Mouse (Mus musculus): Measurements from ENCODE around the gene Stx2. TPM values are rescaled to one million over a fixed set of nuclear protein-coding genes. Genes with fewer than 3 reads are reported as not detected.
A peak's percentile ranks its signal among the peaks of the same experiment; 100 is the strongest.

Stx2 gene
- polyA plus RNA-seq, 1 experiment from 2014 or later, result 16.1 TPM

- ATAC-seq, result no peak
- H3K4me1 ChIP-seq (ENCODE audit: control insufficient read depth, insufficient read depth, low read depth, low read length), result peaks cover 7% of the 10 kb centered on the region
- H3K27ac ChIP-seq (ENCODE audit: low read depth, low read length), result no peak overlapping the region
- 81% methylated on average over 5 of the region's 5 CpGs for WGBS
- no peak overlapping the region for H3K4me3 ChIP-seq (ENCODE audit: low read length)
- no peaks in the 10 kb centered on the region for H3K27me3 ChIP-seq (replicated peaks; ENCODE audit: control insufficient read depth, insufficient read depth, low read length)
- H3K4me2 ChIP-seq (ENCODE audit: low read length), result no peak overlapping the region
- no peaks in the 10 kb centered on the region for H3K36me3 ChIP-seq (ENCODE audit: control insufficient read depth, insufficient read depth, low read length)
- no peak overlapping the region for H3K9ac ChIP-seq (ENCODE audit: low read depth, low read length)
- no peaks in the 10 kb centered on the region for H3K9me3 ChIP-seq (ENCODE audit: control insufficient read depth, low read length)
Measured at GRCm38 (mm10) chr5:128947093-128947492, 61.3 kb downstream of the Stx2 start.

GRCm38 (mm10) chr5:128940436-128940835 lies 67.9 kb downstream of the Stx2 start:
- H3K9me3 ChIP-seq (ENCODE audit: control insufficient read depth, low read length), result no peaks in the 10 kb centered on the region

GRCm38 (mm10) chr5:128935359-128935899 lies 72.9 kb downstream of the Stx2 start:
- no peak overlapping the region for H3K4me2 ChIP-seq (ENCODE audit: low read length)
- 0 out of 2 replicates have a peak, but pooled peaks cover 3% of the 10 kb centered on the region for H3K9me3 ChIP-seq (ENCODE audit: control insufficient read depth, low read length)
- H3K4me3 ChIP-seq (ENCODE audit: low read length), result no peak overlapping the region
- H3K27ac ChIP-seq (ENCODE audit: low read depth, low read length), result no peak overlapping the region
- no peaks in the 10 kb centered on the region for H3K27me3 ChIP-seq (replicated peaks; ENCODE audit: control insufficient read depth, insufficient read depth, low read length)
- 50% methylated on average over 6 of the region's 6 CpGs for WGBS
- H3K36me3 ChIP-seq (ENCODE audit: control insufficient read depth, insufficient read depth, low read length), result no peaks in the 10 kb centered on the region
- H3K4me1 ChIP-seq (ENCODE audit: control insufficient read depth, insufficient read depth, low read depth, low read length), result peaks cover 5% of the 10 kb centered on the region
- no peak overlapping the region for H3K9ac ChIP-seq (ENCODE audit: low read depth, low read length)
- peak; percentile 83 for ATAC-seq

More at GRCm38 (mm10) chr5:128940436-128940835, 67.9 kb downstream of the Stx2 start:
- H3K9ac ChIP-seq (ENCODE audit: low read depth, low read length), result no peak overlapping the region
- no peak overlapping the region for H3K4me2 ChIP-seq (ENCODE audit: low read length)
- ATAC-seq, result 0 out of 2 replicates have a peak, but pooled peaks have one; percentile 18
- WGBS, result 66% methylated on average over 10 of the region's 10 CpGs
- no peak overlapping the region for H3K4me3 ChIP-seq (ENCODE audit: low read length)
- no peaks in the 10 kb centered on the region for H3K27me3 ChIP-seq (replicated peaks; ENCODE audit: control insufficient read depth, insufficient read depth, low read length)
- peaks cover 2% of the 10 kb centered on the region for H3K4me1 ChIP-seq (ENCODE audit: control insufficient read depth, insufficient read depth, low read depth, low read length)
- no peak overlapping the region for H3K27ac ChIP-seq (ENCODE audit: low read depth, low read length)
- no peaks in the 10 kb centered on the region for H3K36me3 ChIP-seq (ENCODE audit: control insufficient read depth, insufficient read depth, low read length)

Other genes with a start within 250 kb of the Stx2 start
- 4.7 and 6.4 TPM in 2 replicates for gene Rimbp2, start 55.1 kb downstream of the Stx2 start, polyA plus RNA-seq (2015; fragmentation: Nextera tagmentation; extraction: Ambion mirVana)
- 326 and 333 TPM in 2 replicates for gene Ran, start 11.5 kb upstream of the Stx2 start, polyA plus RNA-seq (2015; fragmentation: Nextera tagmentation; extraction: Ambion mirVana)
- gene Adgrd1, start 88.2 kb upstream of the Stx2 start, polyA plus RNA-seq (2015; fragmentation: Nextera tagmentation; extraction: Ambion mirVana), result 0.14 and 0.21 TPM in 2 replicates

Data from hindbrain, embryonic 16.5 days (tissue).